Mouse (Mus musculus): ENCODE measurements around the gene Clba1. TPM values are rescaled to one million over a fixed set of nuclear protein-coding genes. Genes with fewer than 3 reads are reported as not detected.
A peak's percentile ranks its signal among the peaks of the same experiment; 100 is the strongest.
"Not testable (repeated sequence)": the region's sequence is repeated elsewhere in the genome, so short reads cannot be mapped to it uniquely, and the experiment has no call there.

The Clba1 gene
- polyA plus RNA-seq, 3 experiments from 2014 or later = 0.33 to 0.50 TPM; not detected in 1

GRCm38 (mm10) chr12:112795466-112796104, 13.2 kb upstream of the Clba1 start:
- ATAC-seq = no peak

- no peak for ATAC-seq
These were observed 11.9 kb upstream of the Clba1 start for GRCm38 (mm10) chr12:112796551-112797510.

GRCm38 (mm10) chr12:112797672-112798331, 10.9 kb upstream of the Clba1 start:
- no peak for ATAC-seq

- no peak for ATAC-seq
These were observed 10.4 kb upstream of the Clba1 start for GRCm38 (mm10) chr12:112798332-112798681.

- ATAC-seq = no peak
These were observed 10.0 kb upstream of the Clba1 start for GRCm38 (mm10) chr12:112798716-112799115.

GRCm38 (mm10) chr12:112799237-112799970, 9.3 kb upstream of the Clba1 start:
- ATAC-seq = no peak

- ATAC-seq = peak; percentile 83
These were observed 8.3 kb upstream of the Clba1 start for GRCm38 (mm10) chr12:112800476-112800875.

- ATAC-seq = no peak
These were observed 6.6 kb upstream of the Clba1 start, which contains the start of gene Ahnak2 for GRCm38 (mm10) chr12:112801864-112802846. Ahnak2 (minus strand) TSS chr12:112802657.

- no peak for ATAC-seq
These were observed 5.8 kb upstream of the Clba1 start for GRCm38 (mm10) chr12:112802917-112803316.

GRCm38 (mm10) chr12:112804046-112804445, 4.7 kb upstream of the Clba1 start:
- no peak for ATAC-seq

- no peak for ATAC-seq
These were observed 2.7 kb upstream of the Clba1 start for GRCm38 (mm10) chr12:112806044-112806443.

GRCm38 (mm10) chr12:112807796-112808195, 941 bp upstream of the Clba1 start:
- no peak for ATAC-seq

GRCm38 (mm10) chr12:112808212-112808586, 538 bp upstream of the Clba1 start:
- no peak for ATAC-seq

GRCm38 (mm10) chr12:112809641-112810040, 904 bp downstream of the Clba1 start:
- no peak for ATAC-seq

GRCm38 (mm10) chr12:112810092-112810885, 1.6 kb downstream of the Clba1 start:
- ATAC-seq = no peak

GRCm38 (mm10) chr12:112813370-112813769, 4.6 kb downstream of the Clba1 start:
- no peak for ATAC-seq

GRCm38 (mm10) chr12:112814682-112815470, 6.1 kb downstream of the Clba1 start:
- ATAC-seq = no peak

GRCm38 (mm10) chr12:112816294-112816693, 7.6 kb downstream of the Clba1 start:
- peak; percentile 71 for ATAC-seq

GRCm38 (mm10) chr12:112816866-112817265, 8.1 kb downstream of the Clba1 start:
- not testable (repeated sequence) for ATAC-seq

Measured in inflammation-experienced regulatory T-cells, adult 6 months (primary cell).